Mouse (Mus musculus): ENCODE measurements around the gene Abcg8. TPM values are rescaled to one million over a fixed set of nuclear protein-coding genes. Genes with fewer than 3 reads are reported as not detected.

Abcg8 gene
- polyA plus RNA-seq, 1 experiment from 2014 or later = not detected

GRCm38 (mm10) chr17:84656205-84656604 is 19.9 kb upstream of the Abcg8 start:
- Histone ChIP-seq H3K4me1 (ENCODE audit: control insufficient read depth, insufficient read depth, low read length) (peaks cover 9% of the 10 kb centered on the region; the same call in 1 of the 2 replicates), H3K27me3 (ENCODE audit: control insufficient read depth, insufficient read depth, low read length) (no peaks in the 10 kb centered on the region), H3K27ac (ENCODE audit: low read depth, low read length) (0 out of 2 replicates have a peak overlapping the region, but pooled peaks have one; percentile 16), H3K9me3 (ENCODE audit: control insufficient read depth, low read length) (no peaks in the 10 kb centered on the region), H3K4me2 (ENCODE audit: low read depth, low read length) (no peak overlapping the region), H3K9ac (replicated peaks; ENCODE audit: low read depth, low read length) (no peak overlapping the region), H3K36me3 (ENCODE audit: control insufficient read depth, insufficient read depth, low read length) (no peaks in the 10 kb centered on the region), H3K4me3 (ENCODE audit: low read depth, low read length) (no peak overlapping the region)
- ATAC-seq (ENCODE audit: low read depth) = 0 out of 2 replicates have a peak, but pooled peaks have one; percentile 42
- WGBS = 41% methylated on average over 5 of the region's 5 CpGs

- H3K27me3 ChIP-seq (ENCODE audit: control insufficient read depth, insufficient read depth, low read length) = no peaks in the 10 kb centered on the region
- no peak overlapping the region for H3K4me3 ChIP-seq (ENCODE audit: low read depth, low read length)
- 25% methylated on average over 19 of the region's 19 CpGs for WGBS
- no peaks in the 10 kb centered on the region for H3K9me3 ChIP-seq (ENCODE audit: control insufficient read depth, low read length)
- H3K9ac ChIP-seq (replicated peaks; ENCODE audit: low read depth, low read length) = no peak overlapping the region
- H3K27ac ChIP-seq (ENCODE audit: low read depth, low read length) = 0 out of 2 replicates have a peak overlapping the region, but pooled peaks have one; percentile 16
- peaks cover 9% of the 10 kb centered on the region; the same call in 1 of the 2 replicates for H3K4me1 ChIP-seq (ENCODE audit: control insufficient read depth, insufficient read depth, low read length)
- no peaks in the 10 kb centered on the region for H3K36me3 ChIP-seq (ENCODE audit: control insufficient read depth, insufficient read depth, low read length)
- peak; percentile 67 for ATAC-seq (ENCODE audit: low read depth)
- H3K4me2 ChIP-seq (ENCODE audit: low read depth, low read length) = no peak overlapping the region; the same call in 1 of the 2 replicates
Observed at GRCm38 (mm10) chr17:84656653-84657421, 19.3 kb upstream of the Abcg8 start.

GRCm38 (mm10) chr17:84657422-84657732 is 18.7 kb upstream of the Abcg8 start:
- Histone ChIP-seq H3K9me3 (ENCODE audit: control insufficient read depth, low read length) (no peaks in the 10 kb centered on the region), H3K4me3 (ENCODE audit: low read depth, low read length) (no peak overlapping the region), H3K9ac (replicated peaks; ENCODE audit: low read depth, low read length) (no peak overlapping the region), H3K36me3 (ENCODE audit: control insufficient read depth, insufficient read depth, low read length) (no peaks in the 10 kb centered on the region), H3K27ac (ENCODE audit: low read depth, low read length) (no peak overlapping the region), H3K27me3 (ENCODE audit: control insufficient read depth, insufficient read depth, low read length) (no peaks in the 10 kb centered on the region), H3K4me2 (ENCODE audit: low read depth, low read length) (no peak overlapping the region), H3K4me1 (ENCODE audit: control insufficient read depth, insufficient read depth, low read length) (peaks cover 9% of the 10 kb centered on the region; the same call in 1 of the 2 replicates)
- peak; percentile 39; the same call in 1 of the 2 replicates for ATAC-seq (ENCODE audit: low read depth)
- WGBS = 50% methylated on average over 3 of the region's 3 CpGs

GRCm38 (mm10) chr17:84657782-84658181 is 18.3 kb upstream of the Abcg8 start:
- WGBS = 73% methylated on average over 7 of the region's 7 CpGs
- H3K9ac ChIP-seq (replicated peaks; ENCODE audit: low read depth, low read length) = no peak overlapping the region
- no peak for ATAC-seq (ENCODE audit: low read depth)
- no peaks in the 10 kb centered on the region for H3K36me3 ChIP-seq (ENCODE audit: control insufficient read depth, insufficient read depth, low read length)
- H3K27ac ChIP-seq (ENCODE audit: low read depth, low read length) = no peak overlapping the region
- H3K4me3 ChIP-seq (ENCODE audit: low read depth, low read length) = no peak overlapping the region
- no peaks in the 10 kb centered on the region for H3K9me3 ChIP-seq (ENCODE audit: control insufficient read depth, low read length)
- H3K4me2 ChIP-seq (ENCODE audit: low read depth, low read length) = no peak overlapping the region
- no peaks in the 10 kb centered on the region for H3K27me3 ChIP-seq (ENCODE audit: control insufficient read depth, insufficient read depth, low read length)
- H3K4me1 ChIP-seq (ENCODE audit: control insufficient read depth, insufficient read depth, low read length) = peaks cover 9% of the 10 kb centered on the region; the same call in 1 of the 2 replicates

- Histone ChIP-seq H3K9me3 (ENCODE audit: control insufficient read depth, low read length) (no peaks in the 10 kb centered on the region), H3K4me3 (ENCODE audit: low read depth, low read length) (no peak overlapping the region), H3K4me2 (ENCODE audit: low read depth, low read length) (no peak overlapping the region), H3K4me1 (ENCODE audit: control insufficient read depth, insufficient read depth, low read length) (peaks cover 9% of the 10 kb centered on the region; the same call in 1 of the 2 replicates), H3K36me3 (ENCODE audit: control insufficient read depth, insufficient read depth, low read length) (no peaks in the 10 kb centered on the region), H3K27me3 (ENCODE audit: control insufficient read depth, insufficient read depth, low read length) (no peaks in the 10 kb centered on the region), H3K27ac (ENCODE audit: low read depth, low read length) (no peak overlapping the region), H3K9ac (replicated peaks; ENCODE audit: low read depth, low read length) (no peak overlapping the region)
- WGBS = 46% methylated on average over 5 of the region's 5 CpGs
- no peak for ATAC-seq (ENCODE audit: low read depth)
Observed at GRCm38 (mm10) chr17:84658195-84658594, 17.9 kb upstream of the Abcg8 start.

- no peak for ATAC-seq (ENCODE audit: low read depth)
- peaks cover 9% of the 10 kb centered on the region; the same call in 1 of the 2 replicates for H3K4me1 ChIP-seq (ENCODE audit: control insufficient read depth, insufficient read depth, low read length)
- WGBS = 64% methylated on average over 8 of the region's 8 CpGs
- no peak overlapping the region for H3K27ac ChIP-seq (ENCODE audit: low read depth, low read length)
- H3K9me3 ChIP-seq (ENCODE audit: control insufficient read depth, low read length) = no peaks in the 10 kb centered on the region
- no peak overlapping the region for H3K9ac ChIP-seq (replicated peaks; ENCODE audit: low read depth, low read length)
- no peaks in the 10 kb centered on the region for H3K36me3 ChIP-seq (ENCODE audit: control insufficient read depth, insufficient read depth, low read length)
- no peaks in the 10 kb centered on the region for H3K27me3 ChIP-seq (ENCODE audit: control insufficient read depth, insufficient read depth, low read length)
- no peak overlapping the region for H3K4me2 ChIP-seq (ENCODE audit: low read depth, low read length)
- H3K4me3 ChIP-seq (ENCODE audit: low read depth, low read length) = no peak overlapping the region
Observed at GRCm38 (mm10) chr17:84658951-84659350, 17.2 kb upstream of the Abcg8 start.

- ATAC-seq (ENCODE audit: low read depth) = no peak
- H3K4me3 ChIP-seq (ENCODE audit: low read depth, low read length) = no peak overlapping the region
- no peak overlapping the region for H3K27ac ChIP-seq (ENCODE audit: low read depth, low read length)
- no peak overlapping the region for H3K9ac ChIP-seq (replicated peaks; ENCODE audit: low read depth, low read length)
- 24% methylated on average over 10 of the region's 10 CpGs for WGBS
- no peaks in the 10 kb centered on the region for H3K27me3 ChIP-seq (ENCODE audit: control insufficient read depth, insufficient read depth, low read length)
- no peaks in the 10 kb centered on the region for H3K36me3 ChIP-seq (ENCODE audit: control insufficient read depth, insufficient read depth, low read length)
- no peaks in the 10 kb centered on the region for H3K9me3 ChIP-seq (ENCODE audit: control insufficient read depth, low read length)
- no peaks in the 10 kb centered on the region; the same call in 1 of the 2 replicates for H3K4me1 ChIP-seq (ENCODE audit: control insufficient read depth, insufficient read depth, low read length)
- H3K4me2 ChIP-seq (ENCODE audit: low read depth, low read length) = no peak overlapping the region
Observed at GRCm38 (mm10) chr17:84665053-84665452, 11.0 kb upstream of the Abcg8 start.

- Histone ChIP-seq H3K9ac (replicated peaks; ENCODE audit: low read depth, low read length) (no peak overlapping the region), H3K27ac (ENCODE audit: low read depth, low read length) (no peak overlapping the region), H3K4me2 (ENCODE audit: low read depth, low read length) (no peak overlapping the region), H3K4me1 (ENCODE audit: control insufficient read depth, insufficient read depth, low read length) (no peaks in the 10 kb centered on the region; the same call in 1 of the 2 replicates), H3K9me3 (ENCODE audit: control insufficient read depth, low read length) (no peaks in the 10 kb centered on the region), H3K4me3 (ENCODE audit: low read depth, low read length) (no peak overlapping the region), H3K36me3 (ENCODE audit: control insufficient read depth, insufficient read depth, low read length) (no peaks in the 10 kb centered on the region), H3K27me3 (ENCODE audit: control insufficient read depth, insufficient read depth, low read length) (no peaks in the 10 kb centered on the region)
- ATAC-seq (ENCODE audit: low read depth) = no peak
- 18% methylated on average over 9 of the region's 9 CpGs for WGBS
Observed at GRCm38 (mm10) chr17:84665691-84666090, 10.4 kb upstream of the Abcg8 start.

GRCm38 (mm10) chr17:84667848-84668247 is 8.3 kb upstream of the Abcg8 start:
- no peaks in the 10 kb centered on the region for H3K36me3 ChIP-seq (ENCODE audit: control insufficient read depth, insufficient read depth, low read length)
- H3K4me3 ChIP-seq (ENCODE audit: low read depth, low read length) = no peak overlapping the region
- ATAC-seq (ENCODE audit: low read depth) = no peak
- no peaks in the 10 kb centered on the region; the same call in 1 of the 2 replicates for H3K4me1 ChIP-seq (ENCODE audit: control insufficient read depth, insufficient read depth, low read length)
- no peaks in the 10 kb centered on the region for H3K9me3 ChIP-seq (ENCODE audit: control insufficient read depth, low read length)
- H3K4me2 ChIP-seq (ENCODE audit: low read depth, low read length) = no peak overlapping the region
- 92% methylated on average over 3 of the region's 3 CpGs for WGBS
- no peaks in the 10 kb centered on the region for H3K27me3 ChIP-seq (ENCODE audit: control insufficient read depth, insufficient read depth, low read length)
- no peak overlapping the region for H3K9ac ChIP-seq (replicated peaks; ENCODE audit: low read depth, low read length)
- no peak overlapping the region for H3K27ac ChIP-seq (ENCODE audit: low read depth, low read length)
